ENCODE assay signal across 8 mouse cellular contexts in the genomic region with DNA sequence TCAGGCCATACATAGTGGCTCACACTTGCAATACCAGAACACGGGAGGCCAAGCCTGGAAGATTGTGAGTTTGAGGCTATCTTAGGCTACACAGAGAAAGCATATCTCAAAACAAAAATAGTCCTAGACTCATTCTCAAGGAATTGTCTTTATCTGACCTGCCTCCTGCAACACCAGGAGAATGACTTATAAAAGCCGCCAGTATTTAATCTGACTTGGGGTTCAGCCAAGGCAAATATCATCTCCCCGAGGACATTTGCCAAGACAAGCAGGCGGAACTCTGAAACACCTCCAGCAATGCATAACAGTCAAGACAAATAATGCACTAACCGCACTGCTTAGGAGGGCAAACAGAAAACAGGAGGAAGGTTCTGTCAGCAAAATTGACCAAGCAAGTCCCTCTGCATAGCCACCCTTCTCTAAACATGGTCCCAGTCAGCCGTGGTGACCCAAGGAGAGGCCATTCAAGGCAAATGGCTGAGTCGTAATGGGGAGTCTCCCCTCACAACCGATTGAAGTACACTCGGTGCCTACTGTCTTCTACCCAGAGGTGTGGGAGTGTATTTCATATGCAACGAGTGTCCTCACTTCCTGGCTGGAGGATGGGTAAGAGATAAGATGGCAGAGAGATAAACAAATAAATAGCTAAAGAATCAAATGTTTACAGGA. TPM values are rescaled to one million over a fixed set of nuclear protein-coding genes. Genes with fewer than 3 reads are reported as not detected.
A peak's percentile ranks its signal among the peaks of the same experiment; 100 is the strongest.
DNase-seq lines count a peak whose midpoint lies in the region.

No protein-coding gene starts in this region.

- DNase-seq in adrenal gland, adult 18-20 months (ENCODE audit: low spot score in 2 of 2) = peak; percentile 21 to 24
- no peak for DNase-seq in adrenal gland, postnatal 4 days (ENCODE audit: low spot score in 2 of 2)
- DNase-seq in fibroblast of lung, adult 2 months (ENCODE audit: low read depth) = peak; percentile 88
- peak; percentile 58 for DNase-seq in kidney, adult 9 months
- DNase-seq in ovary, postnatal 36 days (ENCODE audit: low spot score) = peak; percentile 36
- no peak for DNase-seq in neural tube, embryonic 10.5 days (ENCODE audit: extremely low spot score, low spot score)
- no peak for DNase-seq in c-Kit-positive CD71-positive TER-119-positive erythroid progenitor cells, embryonic 14.5 days (ENCODE audit: low spot score)
- no peak for DNase-seq in embryo, embryonic 10 days (ENCODE audit: low spot score)

RNA-seq across cellular contexts. Expression of a gene that starts 10.9 kb away (rescaled TPM):
- total RNA-seq in adrenal gland, adult 18-20 months (2021) = not detected
- under 1 TPM in 1 of 2 experiments, not detected in 1; 0.17 TPM for total RNA-seq in adrenal gland, postnatal 4 days (2021)

RNA-seq across cellular contexts. Expression of a gene that starts 12.9 kb away (rescaled TPM):
- not detected for total RNA-seq in adrenal gland, adult 18-20 months (2021)
- total RNA-seq in adrenal gland, postnatal 4 days (2021) = 10 to 100 TPM in 1 of 2 experiments, under 1 TPM in 1; 0.53 to 23.8 TPM

RNA-seq across cellular contexts. Expression of a gene that starts 41.5 kb away (rescaled TPM):
- total RNA-seq in adrenal gland, adult 18-20 months (2021) = 1 to 10 TPM; 1.1 to 1.3 TPM
- total RNA-seq in adrenal gland, postnatal 4 days (2021) = under 1 TPM in 1 of 2 experiments, not detected in 1; 0.08 TPM

RNA-seq across cellular contexts. Expression of a gene that starts 43.9 kb away (rescaled TPM):
- total RNA-seq in adrenal gland, adult 18-20 months (2021) = under 1 TPM in 1 of 2 experiments, not detected in 1; 0.56 TPM
- total RNA-seq in adrenal gland, postnatal 4 days (2021) = 100 to 1,000 TPM in 1 of 2 experiments, 1 to 10 TPM in 1; 8.3 to 423 TPM

Comparison
In these comparisons a context has a peak if more than half of its experiments do, and no peak if none do; other contexts are left out.
1. DNase-seq: peak in adrenal gland, adult 18-20 months (2 of 2), fibroblast of lung, adult 2 months (single experiment), kidney, adult 9 months (single experiment) and ovary, postnatal 36 days (single experiment); none in adrenal gland, postnatal 4 days (0 of 2), neural tube, embryonic 10.5 days (single experiment), c-Kit-positive CD71-positive TER-119-positive erythroid progenitor cells, embryonic 14.5 days (single experiment) and embryo, embryonic 10 days (single experiment).